Mouse (Mus musculus) olfactory bulb, adult 2 months (tissue): ENCODE data around the gene 2810459M11Rik.

ENCODE experiments used
- CTCF ChIP-seq: fragments of 200-500 bp; IDR thresholded peaks from 2 replicates; pipeline ENCODE4 v1.5.1; 2012; ENCODE audit warnings: low read depth, mild to moderate bottlenecking, low read length, moderate library complexity; ENCODE audit not compliant: insufficient read depth
- POLR2A ChIP-seq: fragments of 200-500 bp; IDR thresholded peaks from 2 replicates; pipeline ENCODE4 v1.6.1; 2012; ENCODE audit warnings: mild to moderate bottlenecking, low read depth, low read length, moderate library complexity; ENCODE audit not compliant: insufficient read depth

GRCm38 (mm10) chr1:85998012-85998411 is 47.7 kb upstream of the 2810459M11Rik start:
- TF ChIP-seq POLR2A (no peak), CTCF (no peak)
